Mouse (Mus musculus) lung, postnatal 36 days (tissue): ENCODE measurements at regions not wholly inside any gene's neighbourhood (a gene's known extent, or its start where the extent isn't known, plus 50 kb on each side); places are given as distances from the start of the nearest gene placed in this dataset.
"Not testable (repeated sequence)": the region's sequence is repeated elsewhere in the genome, so short reads cannot be mapped to it uniquely, and the experiment has no call there.

Experiments
- DNase-seq: peaks from one replicate; pipeline ENCODE4 v3.0.0; 2022; ENCODE audit warnings: mixed read lengths

GRCm38 (mm10) chr15:5646673-5647072 lies 402.7 kb upstream of the Ptger4 start:
- DNase-seq: no peak

GRCm38 (mm10) chr15:5658796-5659195 lies 414.8 kb upstream of the Ptger4 start:
- DNase-seq: no peak

GRCm38 (mm10) chr15:5660819-5661218 lies 416.8 kb upstream of the Ptger4 start:
- no peak for DNase-seq

- no peak for DNase-seq
These were observed 427.8 kb upstream of the Ptger4 start for GRCm38 (mm10) chr15:5671781-5672180.

- no peak for DNase-seq
These were observed 432.7 kb upstream of the Ptger4 start for GRCm38 (mm10) chr15:5676704-5677103.

- no peak for DNase-seq
These were observed 449.8 kb upstream of the Ptger4 start for GRCm38 (mm10) chr15:5693810-5694209.

- no peak for DNase-seq
These were observed 451.0 kb upstream of the Ptger4 start for GRCm38 (mm10) chr15:5695015-5695414.

- peak; percentile 12 for DNase-seq
These were observed 464.5 kb upstream of the Ptger4 start for GRCm38 (mm10) chr15:5708454-5708853.

GRCm38 (mm10) chr15:5740658-5741057 lies 496.7 kb upstream of the Ptger4 start:
- DNase-seq: peak; percentile 2

- DNase-seq: no peak
These were observed 499.9 kb upstream of the Ptger4 start for GRCm38 (mm10) chr15:5743893-5744292.

GRCm38 (mm10) chr15:5758690-5759089 lies 514.7 kb upstream of the Ptger4 start:
- no peak for DNase-seq

GRCm38 (mm10) chr15:5762216-5762615 lies 518.2 kb upstream of the Ptger4 start:
- no peak for DNase-seq

GRCm38 (mm10) chr15:5777074-5777473 lies 522.5 kb upstream of the Dab2 start:
- no peak for DNase-seq

- no peak for DNase-seq
These were observed 499.7 kb upstream of the Dab2 start for GRCm38 (mm10) chr15:5799917-5800316.

- DNase-seq: no peak
These were observed 488.3 kb upstream of the Dab2 start for GRCm38 (mm10) chr15:5811154-5811732.

GRCm38 (mm10) chr15:5811958-5812357 lies 487.6 kb upstream of the Dab2 start:
- DNase-seq: no peak

- peak; percentile 24 for DNase-seq
These were observed 481.5 kb upstream of the Dab2 start for GRCm38 (mm10) chr15:5817901-5818576.

GRCm38 (mm10) chr15:5839963-5840362 lies 459.6 kb upstream of the Dab2 start:
- no peak for DNase-seq

- DNase-seq: not testable (repeated sequence)
These were observed 458.0 kb upstream of the Dab2 start for GRCm38 (mm10) chr15:5841369-5842149.

GRCm38 (mm10) chr15:5846571-5846970 lies 453.0 kb upstream of the Dab2 start:
- DNase-seq: no peak

GRCm38 (mm10) chr15:5847413-5848100 lies 452.0 kb upstream of the Dab2 start:
- no peak for DNase-seq

- DNase-seq: no peak
These were observed 447.1 kb upstream of the Dab2 start for GRCm38 (mm10) chr15:5852523-5852922.

- DNase-seq: no peak
These were observed 430.3 kb upstream of the Dab2 start for GRCm38 (mm10) chr15:5869289-5869688.
